Mouse (Mus musculus) macrophage (primary cell): ENCODE measurements at regions not wholly inside any gene's neighbourhood (a gene's known extent, or its start where the extent isn't known, plus 50 kb on each side); places are given as distances from the start of the nearest gene placed in this dataset.

ENCODE experiments used
- H3K27ac ChIP-seq: fragments of 350-480 bp; formaldehyde crosslinking; 2 replicates; pipeline ENCODE4 v1.9.0; 2021
- H3K36me3 ChIP-seq: fragments of 350-480 bp; formaldehyde crosslinking; 2 replicates; pipeline ENCODE4 v1.9.0; 2021; ENCODE audit errors: inconsistent target
- H3K4me3 ChIP-seq: fragments of 350-480 bp; formaldehyde crosslinking; 2 replicates; pipeline ENCODE4 v1.9.0; 2021; ENCODE audit errors: inconsistent target
- H3K79me2 ChIP-seq: fragments of 350-480 bp; formaldehyde crosslinking; 2 replicates; pipeline ENCODE4 v1.9.0; 2021; ENCODE audit errors: inconsistent target
- WGBS: methylation state at CpG from one replicate; pipeline ENCODE4 v1.1.7; 2026; ENCODE audit warnings: inconsistent platforms; ENCODE audit not compliant: missing documents; 5-methylcytosine and 5-hydroxymethylcytosine counted together

DNA sequence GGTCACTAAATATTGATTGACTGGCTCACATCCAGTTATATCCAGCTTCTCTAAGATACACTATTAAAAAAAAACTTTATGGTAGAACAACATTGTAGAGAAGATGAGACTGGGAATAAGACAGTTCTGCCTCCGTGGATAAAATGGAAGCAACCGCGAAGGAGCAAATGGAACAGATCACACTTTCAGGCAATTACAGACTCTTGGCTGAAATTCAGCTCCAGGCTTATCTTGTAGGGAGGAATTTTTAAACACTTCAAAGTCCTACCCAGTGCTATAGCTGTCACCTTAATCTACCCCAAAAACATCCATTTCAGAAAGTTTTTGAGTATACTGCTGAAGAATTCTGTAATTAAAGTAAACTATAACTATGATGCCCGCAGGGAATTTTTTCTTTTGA lies 2745.2 kb upstream of the Gm7489 start:
- no peak overlapping the region for H3K27ac ChIP-seq
- H3K79me2 ChIP-seq = no peaks in the 10 kb centered on the region
- no peak overlapping the region for H3K4me3 ChIP-seq
- WGBS = 95% methylated on average over 4 of the region's 4 CpGs
- no peaks in the 10 kb centered on the region for H3K36me3 ChIP-seq

DNA sequence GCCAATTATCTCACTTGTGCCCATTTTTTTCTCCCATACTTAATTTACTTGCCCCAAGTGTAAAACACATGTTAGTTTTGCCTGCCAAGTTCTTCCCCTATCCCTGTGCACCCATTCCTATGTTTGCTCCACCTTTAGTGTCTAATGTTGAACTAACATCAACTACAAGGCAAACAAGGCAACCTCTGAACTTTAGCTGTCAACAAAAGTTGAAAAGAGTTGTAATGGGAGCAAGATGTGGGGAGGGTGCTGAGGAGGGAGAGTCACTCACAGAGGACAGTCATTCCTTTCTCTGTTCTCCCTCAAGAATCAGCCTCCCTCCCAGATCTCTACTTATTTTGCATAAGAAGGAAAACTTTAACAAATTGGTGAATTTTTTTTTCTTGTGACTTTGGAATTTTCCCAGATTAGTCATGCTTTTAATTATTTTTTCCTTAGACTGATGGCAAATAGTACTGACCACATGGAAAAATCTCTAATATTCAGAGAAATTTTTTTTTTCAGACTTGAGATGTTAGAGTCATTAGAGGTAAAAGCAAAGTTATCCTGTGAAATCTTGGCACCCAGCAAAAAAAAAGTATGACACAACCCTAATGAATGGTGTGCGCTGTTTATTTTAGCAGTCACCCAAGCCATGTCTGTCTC lies 2710.6 kb upstream of the Gm7489 start:
- no peak overlapping the region for H3K4me3 ChIP-seq
- H3K79me2 ChIP-seq = no peaks in the 10 kb centered on the region
- H3K27ac ChIP-seq = no peak overlapping the region
- H3K36me3 ChIP-seq = no peaks in the 10 kb centered on the region
- WGBS = 100% methylated on average over 1 of the region's 1 CpGs

DNA sequence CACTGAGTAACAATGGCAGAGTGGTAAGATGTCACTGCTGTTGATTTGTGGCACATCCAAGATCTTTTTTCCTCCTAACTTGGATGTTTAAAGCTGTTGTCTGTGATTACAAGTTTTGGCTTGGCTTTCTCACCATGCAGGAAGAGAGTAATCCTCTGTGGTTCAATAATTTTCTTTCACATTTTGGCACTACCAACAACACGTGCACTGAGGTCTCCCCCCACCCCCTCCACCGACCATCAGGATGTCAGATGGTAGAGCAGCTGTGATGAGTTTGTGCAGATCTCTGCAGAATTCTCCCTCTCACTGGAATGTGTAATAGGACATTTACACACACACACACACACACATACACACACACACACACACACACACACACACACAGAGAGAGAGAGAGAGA lies 2708.2 kb upstream of the Gm7489 start:
- Histone ChIP-seq H3K27ac (no peak overlapping the region), H3K4me3 (no peak overlapping the region), H3K36me3 (no peaks in the 10 kb centered on the region), H3K79me2 (no peaks in the 10 kb centered on the region)
- WGBS = 43% methylated on average over 2 of the region's 2 CpGs

DNA sequence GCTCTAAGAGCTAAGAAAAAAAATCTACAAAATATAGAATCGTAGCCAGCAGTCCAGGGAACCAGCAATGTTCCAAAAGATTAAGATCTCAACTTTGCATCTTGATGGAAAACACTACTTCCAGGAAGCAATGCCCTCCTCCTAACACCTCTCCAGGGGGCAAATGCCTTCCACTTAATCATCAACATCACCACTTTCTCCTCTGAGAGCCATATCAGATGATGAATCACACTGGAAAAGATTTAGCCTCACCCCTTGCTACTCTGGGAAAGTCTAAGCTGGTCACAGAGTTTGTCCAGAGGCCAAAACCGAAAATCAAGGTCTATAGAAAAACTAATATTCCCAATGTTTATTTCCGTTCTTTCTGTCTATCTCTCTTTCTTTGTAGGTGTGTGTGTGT lies 2695.6 kb upstream of the Gm7489 start:
- Histone ChIP-seq H3K27ac (no peak overlapping the region), H3K36me3 (no peaks in the 10 kb centered on the region), H3K4me3 (no peak overlapping the region), H3K79me2 (no peaks in the 10 kb centered on the region)
- 88% methylated on average over 3 of the region's 3 CpGs for WGBS

GRCm38 (mm10) chr15:51197466-51198158 lies 2687.1 kb upstream of the Gm7489 start:
- Histone ChIP-seq H3K36me3 (no peaks in the 10 kb centered on the region), H3K79me2 (no peaks in the 10 kb centered on the region), H3K4me3 (no peak overlapping the region), H3K27ac (no peak overlapping the region)
- WGBS = 60% methylated on average over 4 of the region's 4 CpGs

GRCm38 (mm10) chr15:51203351-51203750 lies 2681.4 kb upstream of the Gm7489 start:
- Histone ChIP-seq H3K27ac (no peak overlapping the region), H3K79me2 (no peaks in the 10 kb centered on the region), H3K4me3 (no peak overlapping the region), H3K36me3 (no peaks in the 10 kb centered on the region)
- 100% methylated on average over 2 of the region's 2 CpGs for WGBS

DNA sequence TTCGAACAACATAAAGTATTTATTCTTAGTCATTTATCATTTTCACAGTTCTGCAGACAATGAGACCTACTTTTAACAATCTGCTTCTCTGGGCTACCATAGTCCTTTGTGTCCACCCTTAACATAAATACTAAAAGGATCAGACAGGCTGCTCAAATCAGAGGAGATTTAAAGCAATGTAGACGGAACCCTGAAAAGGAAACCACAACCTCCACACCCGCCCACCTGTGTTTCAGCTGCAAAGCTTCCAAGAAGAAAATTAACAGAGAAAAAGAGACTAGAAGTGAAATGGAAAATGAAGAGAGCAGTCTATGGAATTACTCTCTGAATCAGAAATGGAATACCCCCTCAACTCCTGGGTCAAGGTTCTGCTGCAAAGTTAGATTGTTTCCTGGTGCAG lies 2678.7 kb upstream of the Gm7489 start:
- H3K4me3 ChIP-seq = no peak overlapping the region
- 57% methylated on average over 3 of the region's 3 CpGs for WGBS
- no peak overlapping the region for H3K27ac ChIP-seq
- no peaks in the 10 kb centered on the region for H3K79me2 ChIP-seq
- no peaks in the 10 kb centered on the region for H3K36me3 ChIP-seq

DNA sequence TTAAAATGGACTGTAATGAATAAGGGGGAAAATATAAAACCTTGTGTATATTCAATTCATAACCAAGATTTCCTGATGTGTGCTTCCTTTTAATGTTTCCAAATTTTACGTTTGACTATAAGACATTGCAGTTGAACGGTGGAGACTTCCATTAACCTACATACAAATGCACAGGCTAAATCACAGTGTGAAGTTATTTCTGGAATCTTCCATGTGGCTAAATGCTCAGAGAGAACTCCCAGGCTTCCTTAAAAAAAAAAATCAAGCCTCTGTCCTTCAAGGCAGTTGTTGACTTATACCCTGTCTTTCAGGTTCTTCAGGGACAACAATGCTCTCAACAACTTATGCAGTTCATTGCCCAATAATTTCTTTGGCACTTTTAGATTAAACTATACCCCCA lies 2677.9 kb upstream of the Gm7489 start:
- Histone ChIP-seq H3K27ac (no peak overlapping the region), H3K36me3 (no peaks in the 10 kb centered on the region), H3K4me3 (no peak overlapping the region), H3K79me2 (no peaks in the 10 kb centered on the region)
- 70% methylated on average over 2 of the region's 2 CpGs for WGBS

DNA sequence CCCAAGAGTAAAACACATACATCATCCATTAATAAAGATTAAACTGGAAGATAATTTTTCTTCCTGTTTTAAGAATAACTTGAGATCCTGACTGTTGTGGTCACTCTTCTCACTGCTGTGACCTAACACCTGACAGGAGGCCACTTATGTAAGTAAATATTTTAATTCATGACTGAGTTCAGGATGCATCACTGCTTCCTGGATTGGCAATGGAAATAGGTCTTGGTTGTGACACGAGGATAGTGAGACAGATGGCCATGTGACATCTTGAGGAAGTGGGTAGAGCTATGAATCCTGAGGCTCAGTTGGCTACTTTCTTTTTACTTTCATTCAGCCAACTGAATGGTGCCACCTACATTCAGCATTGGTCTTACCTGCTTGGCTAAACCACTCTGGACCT lies 2649.8 kb upstream of the Gm7489 start:
- H3K27ac ChIP-seq = no peak overlapping the region
- H3K4me3 ChIP-seq = no peak overlapping the region
- no peaks in the 10 kb centered on the region for H3K79me2 ChIP-seq
- H3K36me3 ChIP-seq = no peaks in the 10 kb centered on the region
- WGBS = 11% methylated on average over 1 of the region's 1 CpGs

DNA sequence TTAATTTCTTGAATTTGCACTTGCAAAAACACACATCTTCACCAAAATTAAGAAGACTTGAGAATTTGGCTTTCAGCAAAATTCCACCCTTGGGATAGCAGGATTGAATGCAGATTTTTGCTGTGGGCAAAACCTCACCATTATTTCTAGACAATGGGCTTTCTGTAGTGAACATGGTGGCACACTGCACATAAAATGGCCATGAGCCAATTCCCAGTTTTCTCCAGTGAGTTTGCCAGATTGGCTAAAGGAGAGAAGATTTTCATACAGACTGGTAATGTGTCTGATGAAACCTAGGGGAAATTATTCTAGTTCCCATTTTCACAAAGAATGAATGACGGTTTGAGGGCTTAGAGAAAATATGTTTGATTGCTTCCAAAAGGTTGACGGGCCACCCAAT lies 2640.1 kb upstream of the Gm7489 start:
- Histone ChIP-seq H3K27ac (no peak overlapping the region), H3K36me3 (no peaks in the 10 kb centered on the region), H3K79me2 (no peaks in the 10 kb centered on the region), H3K4me3 (no peak overlapping the region)
- 91% methylated on average over 2 of the region's 2 CpGs for WGBS

DNA sequence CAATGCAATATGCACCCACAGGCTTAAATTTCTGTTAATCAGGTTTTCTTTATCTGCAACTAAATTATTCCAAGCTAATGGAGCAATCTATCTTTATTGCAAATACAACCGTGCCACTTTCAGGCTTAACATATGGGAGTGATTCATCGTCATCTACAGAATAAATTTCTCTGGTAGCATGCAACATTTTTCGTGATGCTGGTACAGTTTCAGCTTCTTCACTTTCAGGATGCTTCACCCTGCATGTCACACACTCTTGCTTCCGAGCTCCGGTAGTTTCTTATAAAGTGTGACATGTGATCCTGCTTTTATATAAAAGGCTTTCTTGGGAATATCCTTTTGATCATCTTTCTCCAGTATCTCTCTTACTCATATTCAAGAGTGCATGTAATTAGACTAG lies 2637.4 kb upstream of the Gm7489 start:
- H3K79me2 ChIP-seq = no peaks in the 10 kb centered on the region
- no peaks in the 10 kb centered on the region for H3K36me3 ChIP-seq
- no peak overlapping the region for H3K4me3 ChIP-seq
- no peak overlapping the region for H3K27ac ChIP-seq
- 91% methylated on average over 5 of the region's 5 CpGs for WGBS

DNA sequence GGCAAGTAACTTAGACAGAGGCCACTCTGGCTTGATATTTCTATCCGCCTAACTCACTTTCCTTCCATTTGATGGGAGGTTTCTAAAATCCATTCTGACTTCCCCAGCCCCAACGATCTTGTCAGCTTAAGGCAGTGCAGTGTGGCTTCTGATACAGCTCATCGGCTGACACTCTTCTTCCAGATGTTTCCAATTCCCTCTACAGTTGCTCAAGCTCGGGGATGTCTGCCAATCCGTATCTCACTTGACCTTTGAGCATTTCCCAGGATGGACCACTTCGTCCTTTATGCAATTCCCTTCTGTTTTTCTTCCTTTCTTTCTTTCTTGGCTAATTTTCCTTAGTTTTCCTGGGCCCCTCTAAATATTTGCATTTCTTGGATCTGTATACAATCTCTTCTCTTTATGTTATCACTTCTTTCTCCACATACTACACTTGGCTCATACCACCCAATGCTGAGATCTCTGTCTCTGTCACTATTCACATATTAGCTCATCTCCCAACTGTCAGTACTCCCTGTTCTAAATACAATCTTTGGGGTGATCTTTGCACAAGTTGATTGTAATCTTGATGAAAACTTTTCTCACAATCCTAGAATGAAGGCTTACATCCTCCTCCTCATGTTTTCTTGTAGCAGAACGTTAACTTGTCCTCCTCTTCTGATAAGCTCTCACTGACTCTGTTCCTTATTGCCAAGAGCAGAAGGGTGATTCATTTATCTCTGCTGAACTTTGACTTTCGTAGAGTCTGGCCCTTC lies 2636.5 kb upstream of the Gm7489 start:
- WGBS = 94% methylated on average over 8 of the region's 8 CpGs
- no peak overlapping the region for H3K27ac ChIP-seq
- H3K36me3 ChIP-seq = no peaks in the 10 kb centered on the region
- no peak overlapping the region for H3K4me3 ChIP-seq
- no peaks in the 10 kb centered on the region for H3K79me2 ChIP-seq

DNA sequence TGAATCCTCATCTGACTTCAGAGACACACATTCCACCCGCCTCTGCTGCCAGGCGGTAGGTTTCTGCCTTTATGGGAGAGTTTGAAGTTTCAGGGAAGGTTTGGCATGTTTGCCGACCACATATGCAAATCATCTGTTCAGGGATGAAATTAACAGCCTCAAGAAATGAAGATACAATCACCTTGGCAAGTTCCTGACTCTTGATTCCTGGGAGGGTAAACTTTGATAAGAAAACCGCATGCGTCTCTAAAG lies 2636.0 kb upstream of the Gm7489 start:
- Histone ChIP-seq H3K79me2 (no peaks in the 10 kb centered on the region), H3K27ac (no peak overlapping the region), H3K36me3 (no peaks in the 10 kb centered on the region), H3K4me3 (no peak overlapping the region)
- WGBS = 96% methylated on average over 5 of the region's 5 CpGs

DNA sequence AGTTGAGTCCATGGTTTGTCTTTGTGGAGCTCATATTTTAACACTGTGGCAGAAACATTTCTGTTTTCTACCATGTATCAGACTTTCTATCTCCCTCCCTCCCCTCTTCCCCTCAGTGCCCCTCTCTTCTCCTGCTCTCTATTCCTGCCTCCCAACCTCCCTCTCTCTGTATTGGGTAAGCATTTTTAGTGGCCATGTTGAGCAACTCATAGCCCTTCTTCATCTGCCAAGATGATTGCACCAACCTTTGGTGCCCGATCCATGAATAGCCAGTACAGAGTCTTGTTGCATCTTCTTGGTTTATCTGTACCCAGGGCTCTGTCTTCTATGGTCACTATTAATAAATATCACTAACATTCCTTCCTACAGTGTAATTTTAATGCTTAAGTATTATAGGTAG lies 2630.6 kb upstream of the Gm7489 start:
- Histone ChIP-seq H3K4me3 (no peak overlapping the region), H3K36me3 (no peaks in the 10 kb centered on the region)
- WGBS = 75% methylated on average over 1 of the region's 1 CpGs

DNA sequence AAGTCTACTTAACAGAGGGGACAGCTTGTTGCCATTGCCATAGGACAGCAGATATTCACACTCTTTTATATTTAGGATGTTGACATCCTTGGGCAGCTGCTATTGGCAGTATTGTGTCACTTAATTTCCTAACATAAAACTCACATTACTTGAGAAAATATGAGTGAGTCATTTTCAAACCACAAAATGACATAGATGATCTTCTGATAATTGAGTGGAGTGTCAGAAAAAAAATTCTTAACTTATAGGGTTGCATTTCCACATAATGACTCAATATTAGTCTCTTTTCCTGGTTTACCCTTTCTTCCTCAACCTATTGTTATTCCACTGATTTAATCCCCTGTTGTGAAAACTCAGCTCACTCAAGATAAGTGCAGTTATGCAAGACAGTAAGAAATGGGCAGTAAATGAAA lies 2629.5 kb upstream of the Gm7489 start:
- Histone ChIP-seq H3K4me3 (no peak overlapping the region), H3K36me3 (no peaks in the 10 kb centered on the region), H3K79me2 (no peaks in the 10 kb centered on the region), H3K27ac (no peak overlapping the region)

More for the DNA sequence above, 2630.6 kb upstream of the Gm7489 start:
- Histone ChIP-seq H3K79me2 (no peaks in the 10 kb centered on the region), H3K27ac (no peak overlapping the region)
